Mouse (Mus musculus) C2C12 (cell line): ENCODE measurements around the gene Slc41a3.

Experiments used
- CTCF ChIP-seq: IDR thresholded peaks from one replicate; pipeline ENCODE4 v1.5.1; 2011; ENCODE audit not compliant: control insufficient read depth, insufficient read depth, insufficient read length
- FOSL1 ChIP-seq: IDR thresholded peaks from one replicate; pipeline ENCODE4 v1.8.0; 2011; ENCODE audit warnings: mild to moderate bottlenecking, low read length; ENCODE audit not compliant: poor library complexity, insufficient read depth, severe bottlenecking
- MYOG ChIP-seq: IDR thresholded peaks from one replicate; pipeline ENCODE4 v1.6.1; 2011; ENCODE audit not compliant: control insufficient read depth, insufficient read length; ENCODE audit errors: extremely low read depth
- USF1 ChIP-seq: IDR thresholded peaks from one replicate; pipeline ENCODE4 v1.6.1; 2011; ENCODE audit warnings: low read depth, mild to moderate bottlenecking, control low read depth, moderate library complexity

DNA sequence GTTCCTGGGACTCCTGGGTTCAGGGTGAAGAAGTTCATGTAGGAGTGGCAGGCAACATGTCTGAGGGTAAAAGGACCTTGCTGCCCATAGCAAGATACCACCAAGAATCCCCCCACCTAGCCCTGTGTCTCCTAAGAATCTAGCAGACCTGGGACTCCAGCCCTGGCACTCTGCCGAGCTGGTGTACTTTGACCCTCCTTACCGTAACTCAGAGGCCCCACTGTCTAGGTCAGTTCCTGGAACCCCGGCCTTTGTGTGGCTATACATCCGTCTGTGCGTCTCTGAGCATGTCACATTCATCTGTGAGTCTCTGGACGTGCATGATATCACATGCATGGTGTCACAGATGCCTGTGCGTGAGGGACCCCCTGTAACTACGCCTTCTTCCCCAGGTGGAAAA lies 34.1 kb upstream of the Slc41a3 start:
- TF ChIP-seq CTCF (no peak), MYOG (no peak), FOSL1 (no peak), USF1 (no peak)
